9 mouse cellular contexts compared by ENCODE assay signal in the genomic region with DNA sequence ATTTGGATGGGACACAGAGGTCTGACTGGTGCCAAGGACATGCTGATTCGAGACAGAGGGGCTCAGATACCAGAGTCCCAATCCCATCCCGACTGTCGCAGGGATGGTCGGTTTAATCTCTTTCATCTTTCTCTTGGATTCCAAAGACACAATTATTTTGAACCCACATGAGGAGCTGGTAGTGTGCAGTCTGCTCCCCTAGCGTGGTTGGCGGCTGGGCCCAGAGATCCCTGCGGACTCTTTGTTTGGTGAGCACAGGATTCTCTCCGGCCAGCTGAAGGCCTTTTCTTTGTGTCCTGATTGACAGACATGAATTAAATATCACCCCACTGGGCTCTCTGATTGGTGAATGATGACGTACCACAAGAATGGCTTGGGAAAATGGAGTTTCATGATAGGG. TPM values are rescaled to one million over a fixed set of nuclear protein-coding genes. Genes with fewer than 3 reads are reported as not detected.
DNase-seq lines count a peak whose midpoint lies in the region; ATAC-seq lines count a peak whose summit lies in the region.
"Had no signal": no experiment of that assay in that cellular context is flagged by ENCODE, and none has a peak within 500 bp of the region (broad histone marks: within the 10 kb centered on the region; RNA-seq: fewer than 3 reads in every experiment).

No protein-coding gene starts in this region.

- ATAC-seq in hindbrain, embryonic 16.5 days: peak; percentile 83
- peak; percentile 80 for ATAC-seq in neural tube, embryonic 15.5 days (ENCODE audit: low FRiP score)
- ATAC-seq in inflammation-experienced regulatory T-cells, adult 6 months: no peak

- no peaks in the 10 kb centered on the region for H3K36me3 ChIP-seq in hindbrain, embryonic 16.5 days (ENCODE audit: control insufficient read depth, insufficient read depth, low read length)
- no peaks in the 10 kb centered on the region for H3K36me3 ChIP-seq in neural tube, embryonic 15.5 days

- no peaks in the 10 kb centered on the region for H3K9me3 ChIP-seq in hindbrain, embryonic 16.5 days (ENCODE audit: control insufficient read depth, low read length)
- no peaks in the 10 kb centered on the region for H3K9me3 ChIP-seq in neural tube, embryonic 15.5 days (replicated peaks)

- WGBS in hindbrain, embryonic 16.5 days: 14% methylated on average over 9 of the region's 9 CpGs
- 13% methylated on average over 9 of the region's 9 CpGs for WGBS in neural tube, embryonic 15.5 days

- H3K4me1 ChIP-seq in hindbrain, embryonic 16.5 days (ENCODE audit: control insufficient read depth, insufficient read depth, low read depth, low read length): peaks cover 15% of the 10 kb centered on the region
- H3K4me1 ChIP-seq in neural tube, embryonic 15.5 days: peaks cover 16% of the 10 kb centered on the region

- H3K4me2 ChIP-seq in hindbrain, embryonic 16.5 days (ENCODE audit: low read length): no peak overlapping the region
- no peak overlapping the region for H3K4me2 ChIP-seq in neural tube, embryonic 15.5 days

- no peaks in the 10 kb centered on the region for H3K27me3 ChIP-seq in hindbrain, embryonic 16.5 days (replicated peaks; ENCODE audit: control insufficient read depth, insufficient read depth, low read length)
- H3K27me3 ChIP-seq in neural tube, embryonic 15.5 days (replicated peaks): no peaks in the 10 kb centered on the region
- H3K27me3 ChIP-seq: CH12.LX had no signal

- H3K9ac ChIP-seq in hindbrain, embryonic 16.5 days (ENCODE audit: low read depth, low read length): no peak overlapping the region
- H3K9ac ChIP-seq in neural tube, embryonic 15.5 days (replicated peaks): no peak overlapping the region

- peak overlapping the region; percentile 87 for H3K27ac ChIP-seq in hindbrain, embryonic 16.5 days (ENCODE audit: low read depth, low read length)
- peak overlapping the region; percentile 62 for H3K27ac ChIP-seq in neural tube, embryonic 15.5 days (replicated peaks)

- DNase-seq in layer of hippocampus, adult 8-10 months (ENCODE audit: low spot score in 2 of 2): peak; percentile 37 to 48
- no peak for DNase-seq in layer of hippocampus, postnatal 25 days (ENCODE audit: extremely low spot score in 1 of 2, low spot score in 1 of 2)
- DNase-seq in embryo, embryonic 9.5 days (ENCODE audit: extremely low spot score): peak; percentile 48
- no peak for DNase-seq in kidney, adult 9 months
- DNase-seq in kidney, postnatal 25 days: no peak

- H3K4me3 ChIP-seq in hindbrain, embryonic 16.5 days (ENCODE audit: low read length): no peak overlapping the region
- H3K4me3 ChIP-seq in neural tube, embryonic 15.5 days (replicated peaks): no peak overlapping the region

RNA-seq across cellular contexts. Expression of a gene that starts 41.5 kb away (rescaled TPM):
- total RNA-seq in layer of hippocampus, adult 8-10 months (2022): 100 to 1,000 TPM; 309 to 366 (median 334) TPM
- total RNA-seq in layer of hippocampus, postnatal 25 days (2021): 100 to 1,000 TPM; 295 to 351 TPM
- 24.7 and 30.3 TPM in 2 replicates for polyA plus RNA-seq in hindbrain, embryonic 16.5 days (2015; fragmentation: Nextera tagmentation; extraction: Ambion mirVana)
- 25.7 and 27.6 TPM in 2 replicates for polyA plus RNA-seq in neural tube, embryonic 15.5 days (2015; fragmentation: Nextera tagmentation; extraction: Ambion mirVana)
- polyA plus RNA-seq in inflammation-experienced regulatory T-cells, adult 6 months (2017; shearing (Covaris generic)): 1 to 10 TPM; 1.2 to 2.2 (median 1.3) TPM

Comparison
In these comparisons a context has a peak if more than half of its experiments do, and no peak if none do; other contexts are left out.
1. DNase-seq: peak in layer of hippocampus, adult 8-10 months (2 of 2) and embryo, embryonic 9.5 days (single experiment); none in layer of hippocampus, postnatal 25 days (0 of 2), kidney, adult 9 months (single experiment) and kidney, postnatal 25 days (0 of 2).